Mouse (Mus musculus) retina, adult 2 months (tissue): ENCODE measurements around the gene Entpd1.
"Not testable (repeated sequence)": the region's sequence is repeated elsewhere in the genome, so short reads cannot be mapped to it uniquely, and the experiment has no call there.

ENCODE experiments used
- DNase-seq: peaks from one replicate; pipeline ENCODE4 v3.0.0-alpha.2; 2012; ENCODE audit warnings: low read depth, low spot score

Entpd1 gene

GRCm38 (mm10) chr19:40611830-40612506 lies at the start of gene Entpd1, which contains the start of gene Tctn3:
Gene Entpd1 (plus strand): TSS chr19:40612366.
Gene Tctn3 (minus strand): TSS chr19:40612233.
- DNase-seq: peak; percentile 95

- no peak for DNase-seq
Measured at GRCm38 (mm10) chr19:40563880-40564645, 48.1 kb upstream of the Entpd1 start.

- DNase-seq: no peak
Measured at GRCm38 (mm10) chr19:40567616-40568015, 44.5 kb upstream of the Entpd1 start.

- DNase-seq: no peak
Measured at GRCm38 (mm10) chr19:40570726-40571125, 41.4 kb upstream of the Entpd1 start.

- DNase-seq: no peak
Measured at GRCm38 (mm10) chr19:40575438-40575837, 36.7 kb upstream of the Entpd1 start.

GRCm38 (mm10) chr19:40580902-40581301 lies 31.3 kb upstream of the Entpd1 start:
- no peak for DNase-seq

GRCm38 (mm10) chr19:40581662-40582061 lies 30.5 kb upstream of the Entpd1 start:
- no peak for DNase-seq

- DNase-seq: no peak
Measured at GRCm38 (mm10) chr19:40586908-40587307, 25.3 kb upstream of the Entpd1 start.

- DNase-seq: no peak
Measured at GRCm38 (mm10) chr19:40587491-40588292, 24.5 kb upstream of the Entpd1 start.

- DNase-seq: peak; percentile 87
Measured at GRCm38 (mm10) chr19:40588293-40588654, 23.9 kb upstream of the Entpd1 start, which contains the start of gene Aldh18a1. Gene Aldh18a1 (minus strand): TSS chr19:40588463.

GRCm38 (mm10) chr19:40588847-40589529 lies 23.2 kb upstream of the Entpd1 start:
- DNase-seq: peak; percentile 59

GRCm38 (mm10) chr19:40589530-40589880 lies 22.7 kb upstream of the Entpd1 start:
- DNase-seq: no peak

- DNase-seq: no peak
Measured at GRCm38 (mm10) chr19:40595231-40595630, 16.9 kb upstream of the Entpd1 start.

- no peak for DNase-seq
Measured at GRCm38 (mm10) chr19:40595831-40596230, 16.3 kb upstream of the Entpd1 start.

GRCm38 (mm10) chr19:40600846-40601245 lies 11.3 kb upstream of the Entpd1 start:
- not testable (repeated sequence) for DNase-seq

GRCm38 (mm10) chr19:40601870-40602269 lies 10.3 kb upstream of the Entpd1 start:
- DNase-seq: no peak

GRCm38 (mm10) chr19:40605189-40605588 lies 7.0 kb upstream of the Entpd1 start:
- no peak for DNase-seq

- no peak for DNase-seq
Measured at GRCm38 (mm10) chr19:40607676-40608075, 4.5 kb upstream of the Entpd1 start.

- DNase-seq: no peak
Measured at GRCm38 (mm10) chr19:40614811-40615210, 2.6 kb downstream of the Entpd1 start.

GRCm38 (mm10) chr19:40616021-40616420 lies 3.9 kb downstream of the Entpd1 start:
- DNase-seq: no peak

- not testable (repeated sequence) for DNase-seq
Measured at GRCm38 (mm10) chr19:40621616-40622015, 9.4 kb downstream of the Entpd1 start.

GRCm38 (mm10) chr19:40625935-40626334 lies 13.8 kb downstream of the Entpd1 start:
- no peak for DNase-seq
